Mouse (Mus musculus): ENCODE results near the gene Gm26620. TPM values are rescaled to one million over a fixed set of nuclear protein-coding genes. Genes with fewer than 3 reads are reported as not detected.

Gm26620 gene
- polyA plus RNA-seq (2012; rRNA removed) = 0.61 and 0.75 TPM in 2 replicates

GRCm38 (mm10) chr1:170884978-170885561 is at the start of gene Gm26620, which contains the start of gene Dusp12:
TSS of gene Gm26620 (plus strand) at chr1:170885065.
TSS of gene Dusp12 (minus strand) at chr1:170885540.

DNA sequence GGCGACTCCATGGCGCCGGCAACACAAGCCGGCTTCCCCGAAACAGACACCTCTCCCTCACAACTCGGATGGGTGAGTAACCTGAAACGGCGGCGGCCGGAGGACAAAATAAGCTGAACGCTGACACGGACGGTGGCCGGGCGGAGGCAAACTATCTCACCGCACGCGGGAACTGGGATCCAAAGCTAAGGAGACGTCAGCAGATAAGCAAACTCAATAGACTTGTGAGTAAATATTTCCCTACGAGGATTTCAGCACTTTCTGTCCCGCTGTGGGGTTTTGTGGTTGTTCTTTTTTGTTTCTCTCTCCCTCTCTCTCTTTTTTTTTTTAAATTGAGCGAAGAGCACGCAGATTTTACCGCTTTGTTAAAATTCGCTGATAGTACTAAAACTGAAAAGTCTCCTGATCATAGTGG is 17.2 kb upstream of the Gm26620 start, which contains the start of gene Atf6:
TSS of gene Atf6 (minus strand) at position 81 of the 415 bp plus-strand sequence.

GRCm38 (mm10) chr1:170912891-170913615 is 28.2 kb downstream of the Gm26620 start, which contains the start of gene Fcrlb:
TSS of gene Fcrlb (minus strand) at chr1:170912941.

DNA sequence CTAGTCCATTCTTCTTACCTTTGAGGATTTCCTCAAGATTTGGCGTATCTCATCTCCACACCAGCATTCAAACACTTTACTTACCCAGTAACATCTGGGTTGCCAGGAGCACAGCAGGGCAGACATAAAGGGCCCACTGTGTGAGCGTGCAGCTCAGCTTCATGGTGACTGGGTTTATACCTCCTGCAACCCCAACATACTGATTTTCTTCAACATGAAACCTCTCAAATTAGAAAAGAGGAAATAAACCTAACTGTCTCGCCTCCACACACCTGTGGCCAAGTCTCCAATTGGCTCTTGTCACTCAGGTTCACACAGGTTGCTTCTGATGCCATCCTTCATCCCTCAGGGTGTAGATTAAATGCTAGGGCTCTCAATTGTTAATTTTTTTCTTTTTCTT is 42.5 kb downstream of the Gm26620 start, which contains the start of gene Fcrla:
TSS of gene Fcrla (minus strand) at position 206 of the 400 bp plus-strand sequence.

Other genes starting within 250 kb of the Gm26620 start
- 6.8 and 11.6 TPM in 2 replicates for gene Olfml2b, start 240.5 kb upstream of the Gm26620 start, polyA plus RNA-seq (2012; rRNA removed)
- 9.2 and 10.0 TPM in 2 replicates for gene Atf6, start 17.3 kb upstream of the Gm26620 start, polyA plus RNA-seq (2012; rRNA removed)
- gene Dusp12, start 475 bp downstream of the Gm26620 start, polyA plus RNA-seq (2012; rRNA removed) = 45.6 and 51.0 TPM in 2 replicates
- gene Fcrlb, start 27.9 kb downstream of the Gm26620 start, polyA plus RNA-seq (2012; rRNA removed) = 0.15 and 0.35 TPM in 2 replicates
- gene Fcrla, start 42.5 kb downstream of the Gm26620 start, polyA plus RNA-seq (2012; rRNA removed) = not detected in 2 replicates
- 1.4 and 1.8 TPM in 2 replicates for gene Fcgr2b, start 91.5 kb downstream of the Gm26620 start, polyA plus RNA-seq (2012; rRNA removed)
- gene Fcgr4, start 133.9 kb downstream of the Gm26620 start, polyA plus RNA-seq (2012; rRNA removed) = 1.4 and 1.6 TPM in 2 replicates
- 8.3 and 8.7 TPM in 2 replicates for gene Fcgr3, start 179.9 kb downstream of the Gm26620 start, polyA plus RNA-seq (2012; rRNA removed)
- 11.1 and 11.3 TPM in 2 replicates for gene Cfap126, start 228.9 kb downstream of the Gm26620 start, polyA plus RNA-seq (2012; rRNA removed)